Mouse (Mus musculus) brain, embryonic 18.5 days (tissue): ENCODE data around the gene Ppdpf.
"Not testable (repeated sequence)": the region's sequence is repeated elsewhere in the genome, so short reads cannot be mapped to it uniquely, and the experiment has no call there.

Source experiments
- DNase-seq: peaks from one replicate; pipeline ENCODE4 v3.0.0-alpha.2; 2012; ENCODE audit warnings: low read depth, low spot score

Ppdpf gene

DNA sequence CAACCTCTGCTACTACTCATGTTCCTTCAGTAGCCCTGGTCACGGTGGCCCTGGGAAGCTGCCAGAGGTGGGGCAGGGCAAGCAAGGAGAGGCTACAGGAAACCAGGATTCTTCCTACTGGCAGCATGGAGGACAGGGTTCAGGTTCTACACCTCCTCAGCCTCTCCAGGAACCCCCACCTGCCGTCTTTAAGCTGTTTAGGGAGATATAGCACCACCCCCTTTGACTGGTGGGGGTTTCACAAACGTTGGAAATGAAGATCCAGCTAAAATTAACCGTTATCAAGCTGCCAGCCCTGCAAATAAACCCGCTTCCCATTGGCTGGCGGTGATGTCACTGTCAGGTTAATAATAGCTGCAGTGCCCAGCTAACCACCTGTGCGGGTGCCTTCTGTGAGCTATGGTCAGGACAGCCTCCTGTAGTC, 27.9 kb upstream of the Ppdpf start:
- DNase-seq = peak; percentile 45

DNA sequence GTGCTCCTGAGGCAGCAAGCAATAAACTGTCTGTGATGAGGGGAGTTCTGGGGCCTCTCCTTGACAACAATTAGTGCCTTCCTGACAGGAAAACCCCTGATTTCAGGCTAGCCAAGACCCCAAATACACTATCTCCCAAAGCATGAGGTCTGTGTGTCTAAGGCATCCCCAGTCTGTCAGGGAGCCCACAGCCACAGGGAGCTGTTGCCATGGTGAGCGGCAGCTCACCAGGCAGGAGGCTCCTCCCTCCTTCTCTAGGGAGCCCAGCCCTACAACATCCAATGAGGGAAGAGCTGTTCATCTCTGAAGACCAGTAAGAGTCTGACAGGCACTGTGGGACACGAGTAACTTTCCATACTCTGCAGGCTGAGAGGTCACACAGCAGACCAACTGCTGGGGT, 27.3 kb upstream of the Ppdpf start:
- DNase-seq = peak; percentile 68

DNA sequence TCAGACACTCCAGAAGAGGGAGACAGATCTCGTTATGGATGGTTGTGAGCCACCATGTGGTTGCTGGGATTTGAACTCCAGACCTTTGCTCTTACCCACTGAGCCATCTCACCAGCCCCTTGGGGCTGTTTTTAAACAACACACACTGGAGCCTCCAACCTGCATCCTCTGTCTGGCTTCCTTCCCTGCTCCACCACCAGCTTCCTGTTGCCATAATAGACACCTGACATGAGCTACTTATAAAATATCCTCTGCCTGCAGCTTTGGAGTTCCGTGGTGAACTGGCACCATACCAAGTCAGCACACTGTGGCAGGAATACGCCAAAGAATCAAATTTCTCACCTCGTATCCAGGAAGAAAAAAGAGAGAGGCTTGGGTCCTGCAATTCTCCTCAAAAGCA, 26.2 kb upstream of the Ppdpf start:
- no peak for DNase-seq

DNA sequence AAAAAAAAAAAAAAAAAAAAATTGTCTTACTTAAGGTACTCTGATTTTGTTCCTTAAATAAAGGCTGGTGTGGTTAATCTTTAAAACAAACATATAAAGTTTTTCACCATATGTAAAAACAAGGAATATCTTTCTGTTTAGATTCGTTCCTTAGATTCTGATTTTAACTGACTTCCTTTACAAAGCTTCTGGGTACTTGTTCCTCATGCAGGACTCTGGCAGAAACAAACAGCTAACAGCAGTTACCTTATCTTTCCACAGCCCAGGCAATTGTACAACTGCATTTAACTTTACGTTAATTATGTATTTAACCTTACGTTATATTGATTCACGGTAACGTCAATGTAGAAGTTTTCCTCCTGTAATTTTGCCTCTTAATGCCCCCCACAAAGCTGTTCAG, 20.6 kb upstream of the Ppdpf start:
- DNase-seq = no peak

DNA sequence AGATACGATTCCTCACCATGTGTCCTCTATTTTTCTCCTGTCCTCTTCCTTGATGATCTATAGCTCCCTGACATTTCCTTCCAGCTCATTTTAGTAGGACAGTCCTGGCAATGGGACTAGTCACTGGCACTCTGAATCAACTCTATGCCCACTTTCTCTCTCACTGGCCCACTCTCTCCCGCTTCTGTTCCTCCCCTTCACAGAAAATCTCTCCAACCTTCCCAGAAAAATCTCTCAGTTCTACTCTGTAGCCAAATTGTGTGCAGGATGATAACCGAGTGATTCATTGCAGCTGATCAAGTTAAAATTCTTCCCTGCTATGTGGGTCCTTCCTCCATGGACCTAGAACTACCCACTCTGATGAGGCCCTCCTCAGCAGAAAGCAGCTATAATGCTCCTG, 12.4 kb upstream of the Ppdpf start:
- no peak for DNase-seq

DNA sequence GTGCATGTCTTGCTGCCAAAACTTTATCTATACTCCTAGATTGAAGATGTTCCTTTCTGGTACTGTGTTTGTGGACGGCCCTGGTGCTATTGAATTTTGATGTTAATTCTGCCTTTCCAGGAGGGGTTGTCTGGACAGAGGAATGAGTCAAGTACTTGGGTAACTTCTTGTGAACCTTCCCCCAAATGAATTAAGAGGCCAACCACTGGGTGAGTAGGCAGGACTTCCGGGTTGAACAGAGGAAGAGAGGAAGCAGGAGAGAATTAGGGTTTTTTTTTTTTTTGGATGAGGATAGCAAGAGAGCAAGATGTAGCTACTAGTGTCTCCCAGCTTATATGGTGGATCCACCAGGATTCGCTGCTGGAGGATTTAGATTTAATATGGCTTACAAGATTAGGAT, 9.0 kb upstream of the Ppdpf start:
- no peak for DNase-seq

DNA sequence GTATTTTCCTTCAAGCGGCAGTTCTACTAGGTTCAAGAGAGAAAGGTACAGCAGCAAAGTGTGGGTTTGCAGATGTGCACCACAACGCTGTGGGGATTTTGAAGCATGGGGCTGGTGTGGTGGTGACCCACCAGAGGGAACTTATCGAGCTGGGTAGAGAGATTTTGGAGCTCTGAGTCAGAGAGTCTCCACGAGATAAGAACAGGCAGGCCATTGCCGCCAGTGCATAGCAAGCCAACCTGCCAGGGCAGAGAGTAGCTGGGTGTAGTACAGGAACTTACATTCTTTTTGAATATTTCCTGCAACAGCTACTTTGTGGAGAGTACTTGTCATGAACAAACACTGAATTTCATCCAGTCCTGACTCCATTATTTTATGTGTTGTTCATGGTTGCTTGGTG, 8.6 kb upstream of the Ppdpf start:
- no peak for DNase-seq

DNA sequence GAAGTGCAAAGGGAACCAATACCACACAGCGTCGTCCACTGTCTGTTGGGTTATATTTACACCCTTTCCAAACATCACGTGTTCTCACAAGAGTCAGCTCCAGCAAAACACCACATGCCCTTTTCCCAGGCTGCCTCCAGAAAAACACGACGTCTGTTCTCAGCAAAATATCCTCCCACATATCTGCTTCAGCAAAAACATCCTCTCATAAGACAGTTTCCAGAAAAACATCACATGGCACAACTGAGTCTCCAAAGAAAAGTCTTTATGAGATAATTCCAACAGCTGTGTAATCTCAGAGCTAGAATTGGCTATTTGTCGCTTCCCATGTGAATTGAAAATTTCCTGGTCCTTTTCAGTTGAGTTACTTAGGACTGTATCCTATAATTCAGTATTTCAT, 6.1 kb upstream of the Ppdpf start:
- DNase-seq = no peak

DNA sequence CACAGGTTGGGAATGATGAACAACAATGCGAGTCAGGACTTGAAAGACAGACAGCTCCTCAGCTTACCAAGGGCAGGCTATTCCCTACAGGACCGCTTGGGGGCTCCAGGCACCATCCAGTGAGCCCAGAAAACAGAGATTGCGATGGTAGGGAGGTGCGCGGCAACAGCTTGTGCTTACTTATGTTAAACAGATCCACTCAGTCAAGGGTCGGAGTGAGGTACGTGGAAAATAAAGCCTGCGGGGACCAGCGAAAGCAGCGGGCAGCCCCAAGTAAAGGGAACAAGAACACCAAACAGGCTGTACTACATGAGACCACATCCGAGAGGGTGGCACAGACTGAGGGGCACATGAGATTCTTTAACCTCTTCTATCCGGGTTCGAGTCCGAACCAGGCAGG, 412 bp upstream of the Ppdpf start:
- DNase-seq = peak; percentile 78

DNA sequence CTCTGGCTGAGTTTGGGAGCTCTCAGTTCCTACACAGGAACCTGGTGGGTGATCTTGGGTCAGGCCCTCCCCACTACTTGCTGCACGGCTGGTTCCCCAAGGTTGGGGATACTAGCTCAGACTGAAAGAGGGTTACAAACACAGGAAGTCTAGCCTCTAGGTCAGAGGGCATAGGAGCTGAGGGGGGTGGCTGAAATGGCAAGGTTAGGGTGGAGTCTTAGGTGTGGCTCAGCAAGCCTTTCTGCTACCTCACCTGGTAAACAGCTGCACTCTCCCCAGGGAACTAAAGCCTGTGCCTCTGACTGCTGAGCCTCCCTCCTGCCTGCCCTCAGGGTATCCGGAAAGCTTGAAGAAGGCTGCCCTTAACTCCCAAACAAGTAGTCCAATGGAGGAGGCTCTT, 1.6 kb downstream of the Ppdpf start:
- DNase-seq = no peak

DNA sequence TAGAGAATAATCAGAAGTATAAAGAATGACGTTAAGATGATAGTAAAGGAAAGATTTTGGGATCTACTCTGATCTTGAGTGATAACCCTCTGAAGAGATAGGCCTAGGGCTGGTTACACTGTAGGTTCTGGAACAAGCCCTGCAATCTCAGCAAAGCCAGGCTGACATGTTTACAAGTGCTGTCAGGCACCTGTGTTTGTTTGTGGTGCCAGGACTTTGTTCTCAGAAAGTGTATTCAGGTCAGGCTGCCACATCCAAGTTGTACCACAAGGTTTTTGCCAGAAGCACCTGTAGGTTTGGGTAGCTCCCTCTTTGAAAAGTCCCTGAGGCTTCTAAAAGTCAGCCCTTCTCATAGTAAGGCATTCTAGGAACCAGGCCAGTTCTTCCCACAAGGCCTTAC, 2.3 kb downstream of the Ppdpf start:
- no peak for DNase-seq

DNA sequence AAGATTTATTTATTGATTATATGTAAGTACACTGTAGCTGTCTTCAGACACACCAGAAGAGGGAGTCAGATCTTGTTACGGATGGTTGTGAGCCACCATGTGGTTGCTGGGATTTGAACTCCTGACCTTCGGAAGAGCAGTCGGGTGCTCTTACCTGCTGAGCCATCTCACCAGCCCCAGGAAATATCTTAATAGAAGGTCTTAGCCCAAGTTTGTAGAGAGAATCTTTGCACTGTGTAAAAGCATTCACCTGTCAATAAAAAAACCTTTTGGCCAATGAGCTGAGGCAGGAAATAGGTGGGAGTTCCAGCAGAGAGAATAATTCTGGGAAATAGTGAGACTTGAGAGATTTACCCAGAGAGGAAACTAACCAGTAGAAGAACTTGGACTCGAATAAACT, 4.3 kb downstream of the Ppdpf start:
- DNase-seq = not testable (repeated sequence)

DNA sequence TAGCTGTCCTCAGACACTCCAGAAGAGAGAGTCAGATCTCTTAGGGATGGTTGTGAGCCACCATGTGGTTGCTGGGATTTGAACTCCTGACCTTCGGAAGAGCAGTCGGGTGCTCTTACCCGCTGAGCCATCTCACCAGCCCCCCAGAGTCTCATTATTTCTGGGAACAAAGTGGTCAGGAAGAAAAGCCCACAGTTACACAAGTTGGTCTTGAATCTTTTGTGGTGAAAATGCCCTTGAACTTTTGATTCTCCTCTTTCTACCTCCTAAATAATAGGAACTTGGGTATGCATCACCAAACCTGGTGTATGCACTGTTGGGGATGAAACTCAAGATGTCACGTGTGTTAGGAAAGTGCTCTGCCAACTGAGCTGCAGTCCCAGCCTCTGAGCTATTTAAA, 4.9 kb downstream of the Ppdpf start:
- DNase-seq = no peak

DNA sequence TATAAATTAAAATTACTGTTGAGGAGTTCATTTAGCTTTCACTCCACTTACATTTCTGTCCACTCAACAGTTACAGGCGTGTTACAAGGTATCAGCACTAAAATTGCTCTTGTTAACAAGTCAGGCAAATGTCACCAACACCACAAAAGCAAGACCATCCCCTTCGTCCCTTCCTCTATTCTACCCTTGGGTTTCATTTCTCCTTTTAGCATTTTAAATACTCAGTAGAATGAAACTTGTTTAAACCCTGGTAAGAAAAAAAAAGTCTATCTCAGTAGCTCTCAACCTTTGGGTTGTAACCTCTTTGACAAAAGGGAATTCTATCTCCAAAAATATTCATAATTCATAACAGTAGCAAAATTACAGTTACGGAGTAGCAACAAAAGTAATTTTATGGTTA, 6.0 kb downstream of the Ppdpf start:
- no peak for DNase-seq

DNA sequence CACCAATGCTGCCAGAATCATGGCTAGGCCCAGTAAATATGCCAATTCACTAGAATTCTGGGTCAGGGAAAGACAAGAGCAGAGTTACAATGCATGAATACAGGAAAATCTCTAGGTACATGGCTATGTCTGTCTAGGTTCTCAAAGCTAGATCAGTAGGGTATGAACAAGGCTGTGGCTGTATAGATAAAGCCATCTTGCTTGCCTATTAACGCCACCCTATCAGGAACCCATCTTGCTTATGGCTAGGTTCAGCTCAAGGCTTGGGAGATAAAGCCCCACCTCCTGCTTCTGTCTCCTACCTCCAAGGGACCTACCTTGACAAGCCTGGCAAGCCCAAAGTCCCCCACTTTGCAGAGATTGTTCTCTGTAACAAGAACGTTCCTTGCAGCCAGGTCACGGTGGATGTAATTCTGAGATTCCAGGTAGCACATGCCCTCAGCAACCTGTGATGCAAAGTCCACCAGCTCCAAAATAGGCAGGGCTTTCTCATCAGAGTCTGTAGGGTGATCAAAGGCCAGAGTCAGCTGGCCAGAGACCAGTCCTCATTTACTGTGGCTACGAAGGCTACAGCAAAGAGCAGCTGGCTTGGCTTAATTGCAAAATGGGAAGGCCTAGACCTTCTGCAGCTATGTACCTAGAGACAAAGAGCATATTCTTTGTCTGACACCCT, 9.7 kb downstream of the Ppdpf start:
- no peak for DNase-seq

DNA sequence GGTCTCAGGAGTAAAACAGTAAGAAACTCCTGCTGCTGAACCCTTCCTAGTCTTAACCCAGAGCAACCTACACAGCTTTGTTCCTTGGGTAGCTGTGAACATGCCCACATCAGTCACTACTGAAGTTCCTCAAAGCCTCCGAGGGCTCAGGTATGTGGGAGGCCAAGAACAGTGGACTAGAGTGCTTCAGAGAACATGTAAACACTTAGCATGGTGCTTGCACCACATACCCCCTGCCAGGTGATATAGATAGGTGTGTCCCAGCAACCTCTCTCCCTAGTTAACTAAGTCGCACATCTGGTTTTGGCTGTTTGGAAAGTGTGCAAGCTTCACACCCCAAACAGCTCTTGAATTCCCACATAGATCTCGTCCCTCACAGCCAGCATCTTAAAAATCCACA, 14.6 kb downstream of the Ppdpf start:
- no peak for DNase-seq

DNA sequence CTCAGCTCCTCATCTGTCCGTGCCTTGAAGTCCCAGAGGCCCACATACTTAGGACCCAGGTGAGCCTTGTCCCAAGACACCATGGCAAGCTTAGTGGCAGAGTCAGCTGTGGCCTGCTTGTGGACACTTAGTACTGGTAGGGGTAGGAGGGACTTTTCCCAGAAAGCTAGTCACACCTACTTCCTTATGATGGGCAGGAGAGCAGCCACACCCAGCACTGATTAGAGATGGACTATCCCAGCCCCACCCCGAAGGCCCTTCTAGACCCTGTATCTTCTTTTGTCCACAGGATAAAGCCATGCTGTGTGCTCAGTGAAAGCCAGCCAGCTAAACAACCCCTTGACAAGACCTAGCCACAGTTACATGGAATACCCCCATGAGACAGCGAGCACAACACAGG, 15.4 kb downstream of the Ppdpf start, which contains the start of gene Ptk6:
TSS of gene Ptk6 (minus strand) at position 368 of the 400 bp plus-strand sequence.
- no peak for DNase-seq

DNA sequence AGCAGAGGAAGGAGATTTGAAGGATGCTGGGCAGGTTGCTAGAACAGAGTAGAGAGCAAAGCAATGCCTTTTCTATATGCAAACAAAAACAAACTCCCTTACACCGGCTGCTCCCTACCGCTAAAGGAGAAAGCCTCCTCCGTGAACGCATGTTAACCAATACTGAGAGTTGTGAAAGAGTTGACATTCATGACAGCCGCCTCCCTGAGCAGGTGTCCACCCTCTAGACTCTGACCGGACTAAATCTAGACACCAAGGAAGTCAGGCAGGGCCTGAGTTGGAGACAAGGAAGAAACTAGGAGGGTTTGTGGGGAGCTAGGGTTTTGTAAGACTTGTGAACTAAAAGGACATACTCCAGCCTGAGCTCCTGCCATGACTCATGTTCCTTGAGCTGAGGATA, 15.8 kb downstream of the Ppdpf start:
- no peak for DNase-seq

DNA sequence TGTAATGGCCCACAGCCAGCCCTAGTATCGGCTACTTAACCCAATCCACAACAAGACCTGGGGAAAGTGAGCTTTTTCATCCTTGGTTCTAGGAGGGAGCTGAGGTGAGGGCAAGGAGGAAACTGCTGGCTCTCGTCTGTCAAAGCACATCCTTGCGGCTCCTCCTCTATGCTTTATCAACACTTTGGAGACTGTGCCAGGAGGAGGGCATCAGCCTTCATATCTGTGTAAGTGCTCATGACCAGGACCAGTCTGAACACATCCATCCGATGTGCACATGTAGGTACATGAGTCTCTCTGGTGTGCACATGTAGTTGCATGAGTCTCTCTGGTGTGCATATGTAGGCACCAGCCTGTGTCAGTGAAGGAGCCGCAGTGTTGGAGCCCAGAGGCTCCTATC, 18.6 kb downstream of the Ppdpf start:
- DNase-seq = no peak

DNA sequence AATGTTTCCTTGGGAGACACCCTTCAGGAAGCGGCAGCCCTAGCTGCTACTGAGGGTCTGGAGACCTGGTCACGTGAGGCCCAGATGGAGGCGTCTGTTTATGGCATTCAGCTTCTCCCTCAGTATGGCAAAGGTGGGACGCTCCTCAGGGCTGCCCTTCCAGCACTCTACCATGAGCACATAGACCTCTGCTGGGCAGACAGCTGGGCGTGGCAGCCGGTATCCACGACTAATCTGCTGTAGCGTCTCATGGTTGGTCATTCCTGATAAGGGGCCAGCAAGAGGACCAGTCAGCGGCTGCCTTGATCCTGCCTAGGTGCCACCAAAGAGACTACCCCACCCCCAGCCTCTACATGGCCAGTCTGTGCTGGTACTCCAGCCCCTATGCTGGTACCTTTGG, 19.1 kb downstream of the Ppdpf start:
- no peak for DNase-seq

DNA sequence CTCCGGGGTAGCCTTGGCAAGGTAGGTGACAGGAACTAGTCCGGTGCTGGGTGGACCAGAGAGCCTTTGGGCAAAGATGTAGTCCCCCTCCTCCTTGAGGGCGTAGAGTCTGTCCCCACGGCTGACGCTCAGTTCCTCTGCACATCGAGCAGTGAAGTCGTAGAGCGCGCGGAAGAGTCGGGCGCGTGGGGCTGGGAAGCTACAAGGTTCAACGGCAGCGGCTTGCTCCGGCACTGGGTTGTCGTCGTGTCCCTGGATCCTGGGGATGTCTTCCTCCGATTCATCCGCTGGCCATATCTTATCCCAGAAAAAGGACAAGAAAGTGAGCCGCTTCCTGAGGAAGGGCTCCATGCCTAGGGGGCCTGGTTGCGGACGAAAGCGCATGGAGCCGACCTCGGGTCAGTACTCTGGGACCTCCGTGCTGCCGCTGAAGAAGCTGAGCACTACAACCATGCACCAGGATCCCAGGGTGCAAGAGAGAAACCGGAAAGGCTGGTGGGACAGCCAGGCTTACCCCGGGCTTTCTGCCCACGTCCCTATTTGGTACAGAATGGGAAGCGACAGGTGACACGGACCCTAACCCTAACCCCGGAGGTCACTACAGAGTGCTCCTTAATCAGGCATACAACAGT, 25.5 kb downstream of the Ppdpf start:
- no peak for DNase-seq

DNA sequence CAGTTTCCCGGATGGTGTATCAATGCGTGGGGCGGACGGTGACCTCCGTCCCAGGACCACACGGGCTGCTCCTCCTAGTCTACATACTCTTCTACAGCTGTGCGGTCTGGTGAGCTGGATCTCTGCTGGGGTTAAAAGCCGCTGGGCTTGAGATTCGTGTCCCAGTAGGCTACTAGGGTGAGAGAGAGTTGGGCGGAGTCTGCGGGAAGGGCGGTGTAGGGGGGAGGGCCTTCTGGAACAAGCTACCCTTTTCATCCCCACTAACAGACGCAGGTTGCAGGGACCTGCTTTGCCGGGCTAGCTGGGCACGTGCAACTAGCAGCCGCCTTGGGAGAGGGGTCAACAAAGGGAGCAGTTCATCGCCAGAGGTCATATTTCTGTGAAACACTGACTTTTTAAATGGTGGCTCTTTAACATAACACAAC, 26.0 kb downstream of the Ppdpf start, which contains the start of gene Srms:
TSS of gene Srms (minus strand) at position 165 of the 425 bp plus-strand sequence.
- DNase-seq = no peak

DNA sequence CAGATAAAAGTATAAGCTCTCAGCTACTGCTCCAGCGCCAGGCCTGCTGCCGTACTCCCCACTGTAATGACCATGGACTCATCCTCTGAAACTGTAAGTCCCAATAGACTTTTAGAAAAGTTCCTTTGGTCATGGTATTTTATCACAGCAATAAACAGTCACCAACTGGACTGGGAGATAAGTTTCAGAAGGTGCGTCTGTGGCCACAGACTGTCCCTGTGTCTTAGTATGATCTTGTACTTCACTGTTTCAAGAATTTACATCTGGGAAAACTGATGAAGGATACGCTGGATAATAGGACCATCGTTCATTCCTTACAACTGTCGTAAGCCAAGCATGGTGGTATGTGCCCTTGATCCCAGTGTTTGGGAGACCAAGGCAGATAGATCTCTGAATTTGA, 29.0 kb downstream of the Ppdpf start:
- DNase-seq = no peak
